Mouse (Mus musculus) macrophage (primary cell): Measurements from ENCODE around the gene Ppm1l. TPM values are rescaled to one million over a fixed set of nuclear protein-coding genes. Genes with fewer than 3 reads are reported as not detected.
"Not testable (repeated sequence)": the region's sequence is repeated elsewhere in the genome, so short reads cannot be mapped to it uniquely, and the experiment has no call there.

ENCODE experiments used
- H3K27ac ChIP-seq: fragments of 350-480 bp; formaldehyde crosslinking; 2 replicates; pipeline ENCODE4 v1.9.0; 2021
- H3K36me3 ChIP-seq: fragments of 350-480 bp; formaldehyde crosslinking; 2 replicates; pipeline ENCODE4 v1.9.0; 2021; ENCODE audit errors: inconsistent target
- H3K4me3 ChIP-seq: fragments of 350-480 bp; formaldehyde crosslinking; 2 replicates; pipeline ENCODE4 v1.9.0; 2021; ENCODE audit errors: inconsistent target
- H3K79me2 ChIP-seq: fragments of 350-480 bp; formaldehyde crosslinking; 2 replicates; pipeline ENCODE4 v1.9.0; 2021; ENCODE audit errors: inconsistent target
- WGBS: methylation state at CpG from one replicate; pipeline ENCODE4 v1.1.7; 2026; ENCODE audit warnings: inconsistent platforms; ENCODE audit not compliant: missing documents; 5-methylcytosine and 5-hydroxymethylcytosine counted together
- polyA plus RNA-seq: library from polyadenylated mRNA; stranded (reverse); fragments of 250-400 nt; gene quantifications from 3 replicates; pipeline ENCODE4 v1.2.4, GENCODE M21; 2018; ENCODE audit warnings: inconsistent platforms

The Ppm1l gene
- polyA plus RNA-seq, 1 experiment from 2014 or later: 0.16 TPM

- Histone ChIP-seq H3K79me2 (no peaks in the 10 kb centered on the region), H3K27ac (no peak overlapping the region), H3K4me3 (no peak overlapping the region), H3K36me3 (no peaks in the 10 kb centered on the region)
- WGBS: 92% methylated on average over 3 of the region's 3 CpGs
Observed at GRCm38 (mm10) chr3:69422741-69423140, 106.1 kb downstream of the Ppm1l start.

GRCm38 (mm10) chr3:69423371-69423770 lies 106.7 kb downstream of the Ppm1l start:
- no peak overlapping the region for H3K27ac ChIP-seq
- no peaks in the 10 kb centered on the region for H3K79me2 ChIP-seq
- H3K4me3 ChIP-seq: no peak overlapping the region
- WGBS: 90% methylated on average over 4 of the region's 4 CpGs
- H3K36me3 ChIP-seq: no peaks in the 10 kb centered on the region

GRCm38 (mm10) chr3:69424781-69425180 lies 108.1 kb downstream of the Ppm1l start:
- not testable (repeated sequence) for H3K36me3 ChIP-seq, H3K27ac ChIP-seq, H3K79me2 ChIP-seq, H3K4me3 ChIP-seq
- 91% methylated on average over 2 of the region's 2 CpGs for WGBS

GRCm38 (mm10) chr3:69427259-69427658 lies 110.6 kb downstream of the Ppm1l start:
- WGBS: 96% methylated on average over 4 of the region's 4 CpGs
- Histone ChIP-seq H3K36me3 (no peaks in the 10 kb centered on the region), H3K79me2 (no peaks in the 10 kb centered on the region), H3K4me3 (no peak overlapping the region), H3K27ac (no peak overlapping the region)

GRCm38 (mm10) chr3:69428221-69428620 lies 111.6 kb downstream of the Ppm1l start:
- Histone ChIP-seq H3K79me2 (no peaks in the 10 kb centered on the region), H3K27ac (no peak overlapping the region), H3K36me3 (no peaks in the 10 kb centered on the region), H3K4me3 (no peak overlapping the region)
- 95% methylated on average over 3 of the region's 3 CpGs for WGBS

- WGBS: 78% methylated on average over 5 of the region's 5 CpGs
Observed at GRCm38 (mm10) chr3:69429319-69429718, 112.7 kb downstream of the Ppm1l start.

GRCm38 (mm10) chr3:69433580-69433979 lies 116.9 kb downstream of the Ppm1l start:
- 95% methylated on average over 10 of the region's 10 CpGs for WGBS
- H3K79me2 ChIP-seq: no peaks in the 10 kb centered on the region
- no peak overlapping the region for H3K4me3 ChIP-seq
- H3K27ac ChIP-seq: no peak overlapping the region
- no peaks in the 10 kb centered on the region for H3K36me3 ChIP-seq

More at GRCm38 (mm10) chr3:69429319-69429718, 112.7 kb downstream of the Ppm1l start:
- H3K27ac ChIP-seq: no peak overlapping the region
- H3K4me3 ChIP-seq: no peak overlapping the region
- H3K79me2 ChIP-seq: no peaks in the 10 kb centered on the region
- no peaks in the 10 kb centered on the region for H3K36me3 ChIP-seq

GRCm38 (mm10) chr3:69438773-69439514 lies 122.3 kb downstream of the Ppm1l start:
- WGBS: 44% methylated on average over 12 of the region's 12 CpGs
- Histone ChIP-seq H3K79me2 (no peaks in the 10 kb centered on the region), H3K4me3 (no peak overlapping the region), H3K36me3 (no peaks in the 10 kb centered on the region), H3K27ac (no peak overlapping the region)

GRCm38 (mm10) chr3:69440761-69441160 lies 124.1 kb downstream of the Ppm1l start:
- Histone ChIP-seq H3K79me2 (no peaks in the 10 kb centered on the region), H3K36me3 (no peaks in the 10 kb centered on the region), H3K27ac (no peak overlapping the region), H3K4me3 (no peak overlapping the region)
- 51% methylated on average over 5 of the region's 5 CpGs for WGBS

GRCm38 (mm10) chr3:69446989-69447388 lies 130.3 kb downstream of the Ppm1l start:
- no peaks in the 10 kb centered on the region for H3K36me3 ChIP-seq
- H3K27ac ChIP-seq: no peak overlapping the region
- H3K4me3 ChIP-seq: no peak overlapping the region
- H3K79me2 ChIP-seq: no peaks in the 10 kb centered on the region
- WGBS: 23% methylated on average over 5 of the region's 5 CpGs

- H3K79me2 ChIP-seq: no peaks in the 10 kb centered on the region
- H3K27ac ChIP-seq: no peak overlapping the region
- no peak overlapping the region for H3K4me3 ChIP-seq
- no peaks in the 10 kb centered on the region for H3K36me3 ChIP-seq
- WGBS: 86% methylated on average over 3 of the region's 3 CpGs
Observed at GRCm38 (mm10) chr3:69449041-69449440, 132.4 kb downstream of the Ppm1l start.

- H3K36me3 ChIP-seq: no peaks in the 10 kb centered on the region
- 47% methylated on average over 3 of the region's 3 CpGs for WGBS
- no peak overlapping the region for H3K27ac ChIP-seq
Observed at GRCm38 (mm10) chr3:69454330-69454729, 137.7 kb downstream of the Ppm1l start.

GRCm38 (mm10) chr3:69456071-69456470 lies 139.4 kb downstream of the Ppm1l start:
- 76% methylated on average over 5 of the region's 5 CpGs for WGBS
- Histone ChIP-seq H3K36me3 (no peaks in the 10 kb centered on the region), H3K27ac (no peak overlapping the region), H3K4me3 (no peak overlapping the region), H3K79me2 (no peaks in the 10 kb centered on the region)

More at GRCm38 (mm10) chr3:69454330-69454729, 137.7 kb downstream of the Ppm1l start:
- Histone ChIP-seq H3K4me3 (no peak overlapping the region), H3K79me2 (no peaks in the 10 kb centered on the region)

GRCm38 (mm10) chr3:69458756-69459155 lies 142.1 kb downstream of the Ppm1l start:
- no peaks in the 10 kb centered on the region for H3K36me3 ChIP-seq
- 96% methylated on average over 6 of the region's 6 CpGs for WGBS
- no peak overlapping the region for H3K27ac ChIP-seq
- no peak overlapping the region for H3K4me3 ChIP-seq
- H3K79me2 ChIP-seq: no peaks in the 10 kb centered on the region

- Histone ChIP-seq H3K36me3 (no peaks in the 10 kb centered on the region), H3K27ac (no peak overlapping the region), H3K4me3 (no peak overlapping the region), H3K79me2 (no peaks in the 10 kb centered on the region)
- WGBS: 92% methylated on average over 1 of the region's 1 CpGs
Observed at GRCm38 (mm10) chr3:69461956-69462355, 145.3 kb downstream of the Ppm1l start.

- Histone ChIP-seq H3K79me2 (no peaks in the 10 kb centered on the region), H3K27ac (no peak overlapping the region), H3K36me3 (no peaks in the 10 kb centered on the region), H3K4me3 (no peak overlapping the region)
- WGBS: 79% methylated on average over 4 of the region's 4 CpGs
Observed at GRCm38 (mm10) chr3:69465751-69466150, 149.1 kb downstream of the Ppm1l start.
